Mouse (Mus musculus): Measurements from ENCODE around the gene Acsf3.

DNA sequence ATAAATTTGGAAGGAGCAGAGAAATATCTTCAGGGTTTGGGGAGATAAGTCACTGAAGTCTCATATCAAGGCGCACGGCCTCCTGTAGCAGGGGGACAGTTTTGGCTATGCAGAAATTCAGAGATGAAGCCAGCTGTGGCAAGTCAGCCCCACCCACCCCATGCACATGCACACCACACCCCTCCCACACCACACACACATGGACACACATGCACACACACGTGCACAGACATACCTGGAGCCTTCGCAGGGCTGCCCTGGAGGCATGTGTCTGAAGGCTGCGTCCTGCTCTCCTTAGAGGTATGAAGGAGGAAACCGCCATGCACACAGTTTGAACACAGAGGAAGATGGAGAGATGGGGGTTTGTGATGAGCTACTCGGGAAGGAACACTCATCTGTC, 15.2 kb upstream of the Acsf3 start:
- TF ChIP-seq CTCF (IDR thresholded peaks at IDR 0.05; ENCODE audit: borderline replicate concordance, insufficient read depth, low read length) (no peak), POLR2A (IDR thresholded peaks at IDR 0.05; ENCODE audit: low read depth, low read length) (no peak)
